Mouse (Mus musculus) heart, embryonic 14.5 days (tissue): ENCODE data around the gene Cflar. TPM values are rescaled to one million over a fixed set of nuclear protein-coding genes. Genes with fewer than 3 reads are reported as not detected.
A peak's percentile ranks its signal among the peaks of the same experiment; 100 is the strongest.
"Not testable (repeated sequence)": the region's sequence is repeated elsewhere in the genome, so short reads cannot be mapped to it uniquely, and the experiment has no call there.

Experiments used
- ATAC-seq: fragments of 200-750 bp; cut with Nextera tagmentation; 2 replicates; pipeline ENCODE4 v1.8.0; 2017; ENCODE audit warnings: low read depth, moderate TSS enrichment; ENCODE audit not compliant: insufficient number of reproducible peaks, insufficient read depth, low FRiP score
- H3K27ac ChIP-seq, 2 experiments: fragments of 200-500 bp in 1 of 2; fragments of 300-500 bp in 1 of 2; sonication (generic) in 1 of 2; replicated peaks in 1 of 2; 2 replicates each; pipeline ENCODE4 v1.5.1; 2012 to 2014; ENCODE audit warnings: low read depth in 2 of 2, low read length in 2 of 2, control low read depth in 1 of 2, mild to moderate bottlenecking in 1 of 2, mixed read lengths in 1 of 2; ENCODE audit not compliant: control insufficient read depth in 1 of 2, insufficient read depth in 1 of 2
- H3K27me3 ChIP-seq: fragments of 300-500 bp; sonication (generic); 2 replicates; pipeline ENCODE4 v1.6.1; 2014; ENCODE audit warnings: mild to moderate bottlenecking, low read length, control low read depth; ENCODE audit not compliant: control insufficient read depth, insufficient read depth
- H3K36me3 ChIP-seq: fragments of 300-500 bp; sonication (generic); 2 replicates; pipeline ENCODE4 v1.6.1; 2014; ENCODE audit warnings: mild to moderate bottlenecking, control low read depth, low read length, mixed read lengths; ENCODE audit not compliant: control insufficient read depth, insufficient read depth
- H3K4me1 ChIP-seq, 2 experiments: fragments of 200-500 bp in 1 of 2; fragments of 300-500 bp in 1 of 2; sonication (generic) in 1 of 2; 2 replicates each; pipeline ENCODE4 v1.6.1; 2012 to 2014; ENCODE audit warnings: low read length in 2 of 2, control low read depth in 1 of 2, mixed read lengths in 1 of 2; ENCODE audit not compliant: control insufficient read depth in 2 of 2, insufficient read depth in 2 of 2
- H3K4me2 ChIP-seq: fragments of 300-500 bp; sonication (generic); 2 replicates; pipeline ENCODE4 v1.6.1; 2014; ENCODE audit warnings: mild to moderate bottlenecking, low read length
- H3K4me3 ChIP-seq, 2 experiments: fragments of 200-500 bp in 1 of 2; fragments of 300-500 bp in 1 of 2; sonication (generic) in 1 of 2; 2 replicates each; pipeline ENCODE4 v1.5.1; 2012 to 2014; ENCODE audit warnings: low read length in 2 of 2, mild to moderate bottlenecking in 2 of 2, control low read depth in 1 of 2, low read depth in 1 of 2, moderate library complexity in 1 of 2; ENCODE audit not compliant: control insufficient read depth in 1 of 2, insufficient read depth in 1 of 2
- H3K9ac ChIP-seq: fragments of 300-500 bp; sonication (generic); 2 replicates; pipeline ENCODE4 v1.6.1; 2014; ENCODE audit warnings: mild to moderate bottlenecking, low read length
- H3K9me3 ChIP-seq: fragments of 300-500 bp; sonication (generic); 2 replicates; pipeline ENCODE4 v1.6.1; 2016; ENCODE audit warnings: low read length, control low read depth; ENCODE audit not compliant: control insufficient read depth
- WGBS: fragments of 180-500 bp; shearing (Covaris S2); extraction: QIAGEN DNeasy Blood & Tissue Kit; methylation state at CpG from one replicate; pipeline ENCODE4 v1.1.7; 2014; 5-methylcytosine and 5-hydroxymethylcytosine counted together
- polyA plus RNA-seq: library from polyadenylated mRNA; unstranded; fragments of >200 nt; fragmentation: Nextera tagmentation; extraction: Ambion mirVana; gene quantifications from 2 replicates; pipeline ENCODE4 v1.2.1, GENCODE M21; 2014

Gene Cflar
- polyA plus RNA-seq, 1 experiment from 2014 or later: 42.2 TPM

DNA sequence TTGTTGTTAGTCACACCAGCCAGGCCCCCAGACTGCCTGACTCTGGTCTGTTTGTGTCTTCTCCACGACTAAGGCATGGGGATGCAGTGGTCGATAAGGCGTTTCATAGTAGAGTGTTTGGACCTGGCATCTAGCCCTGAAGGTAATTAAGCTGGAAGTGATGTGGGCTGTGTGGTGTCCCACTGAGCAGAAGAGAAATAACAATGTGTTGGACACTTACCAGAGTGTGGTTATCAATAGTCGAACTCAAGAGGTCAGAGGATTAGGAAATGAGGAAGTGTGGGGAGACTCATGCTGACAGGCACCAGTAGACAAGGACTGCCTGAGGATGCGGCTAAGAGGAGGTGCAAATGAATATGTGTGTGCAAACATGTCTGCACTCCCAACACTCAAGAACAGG lies 32.9 kb upstream of the Cflar start:
- H3K4me3 ChIP-seq, H3K27me3 ChIP-seq, H3K27ac ChIP-seq, H3K4me1 ChIP-seq, H3K36me3 ChIP-seq, H3K9me3 ChIP-seq, H3K4me2 ChIP-seq, H3K9ac ChIP-seq: not testable (repeated sequence)
- 33% methylated on average over 5 of the region's 5 CpGs for WGBS
- peak; percentile 31; the same call in 1 of the 2 replicates for ATAC-seq

- Histone ChIP-seq H3K4me1 (no peaks in the 10 kb centered on the region), H3K4me2 (no peak overlapping the region), H3K9ac (no peak overlapping the region), H3K4me3 (no peak overlapping the region), H3K27me3 (no peaks in the 10 kb centered on the region), H3K27ac (no peak overlapping the region), H3K9me3 (no peaks in the 10 kb centered on the region), H3K36me3 (no peaks in the 10 kb centered on the region)
- no peak for ATAC-seq
- 76% methylated on average over 1 of the region's 1 CpGs for WGBS
Observed at GRCm38 (mm10) chr1:58689426-58689825, 21.9 kb upstream of the Cflar start.

DNA sequence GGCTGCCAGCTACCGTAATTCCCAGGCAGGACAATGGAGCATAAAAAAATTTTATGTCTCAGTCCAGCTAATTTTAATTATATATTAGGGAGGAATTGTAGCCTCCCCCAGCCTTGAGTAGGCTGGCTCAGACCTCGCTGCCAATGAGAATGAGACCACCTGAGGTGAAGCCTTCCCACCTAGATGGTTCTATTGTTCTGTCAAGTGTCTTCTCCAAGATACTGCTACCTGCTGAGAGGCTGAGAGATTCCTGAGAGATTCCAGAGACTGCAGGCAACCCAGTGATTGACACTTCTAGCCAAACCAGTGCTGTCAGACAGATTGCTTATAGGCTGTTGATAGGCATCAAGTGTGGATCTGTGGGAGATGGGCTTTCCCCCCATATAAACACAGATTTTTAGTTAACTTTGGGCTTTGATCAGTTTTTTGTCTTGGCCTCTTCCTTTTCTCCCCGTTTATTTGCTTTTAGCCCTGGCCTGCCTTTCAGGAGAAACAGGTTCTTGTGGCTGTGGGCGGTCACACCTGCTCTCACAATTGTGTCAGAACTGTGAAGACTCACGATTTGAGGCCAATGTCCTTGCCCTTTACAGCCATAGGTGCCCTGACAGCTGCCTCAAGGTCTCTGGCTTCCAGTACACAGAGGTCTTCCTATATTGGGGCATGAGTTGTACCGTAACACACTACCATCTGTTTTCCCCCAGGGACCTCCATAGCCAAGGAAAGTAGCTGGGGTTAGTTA lies 21.1 kb upstream of the Cflar start:
- 56% methylated on average over 6 of the region's 6 CpGs for WGBS
- Histone ChIP-seq H3K9ac (no peak overlapping the region), H3K4me1 (no peaks in the 10 kb centered on the region), H3K9me3 (no peaks in the 10 kb centered on the region), H3K27me3 (no peaks in the 10 kb centered on the region), H3K4me2 (no peak overlapping the region), H3K4me3 (no peak overlapping the region), H3K27ac (no peak overlapping the region), H3K36me3 (no peaks in the 10 kb centered on the region)
- no peak for ATAC-seq

DNA sequence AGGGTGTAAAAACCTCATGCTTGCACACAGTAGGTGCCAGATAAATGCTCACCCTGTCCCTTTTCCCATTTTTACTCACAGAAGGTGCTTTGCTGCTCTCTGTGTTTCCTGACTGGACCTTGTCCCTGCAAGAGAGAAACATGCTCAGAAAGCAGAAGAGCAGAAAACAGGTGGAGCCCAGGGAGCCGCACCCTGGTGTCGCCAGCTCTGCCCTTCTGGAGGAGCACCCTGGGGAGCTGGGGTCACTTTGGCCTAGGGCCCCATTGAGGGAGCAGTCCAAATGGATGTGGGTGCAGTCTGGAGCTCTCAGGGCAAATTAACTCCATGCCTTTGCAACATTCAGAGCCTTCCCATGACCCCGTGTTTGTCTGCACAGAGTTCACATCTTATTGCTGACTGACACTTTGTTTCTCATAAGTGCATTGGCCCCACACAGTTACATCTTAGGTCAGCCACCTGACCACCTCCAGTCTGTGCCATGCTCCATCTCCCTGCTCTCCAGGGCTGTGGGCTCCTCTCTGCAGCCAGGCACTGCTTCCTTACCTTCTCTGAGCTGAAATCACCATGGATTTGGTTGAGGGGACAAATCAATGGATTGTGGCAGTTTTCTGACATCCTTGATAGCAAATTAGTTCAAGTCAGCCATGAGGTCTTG lies 20.3 kb upstream of the Cflar start:
- H3K9me3 ChIP-seq, ATAC-seq, H3K27ac ChIP-seq, H3K4me3 ChIP-seq, H3K4me1 ChIP-seq, H3K9ac ChIP-seq, H3K36me3 ChIP-seq, H3K27me3 ChIP-seq, H3K4me2 ChIP-seq: not testable (repeated sequence)
- 58% methylated on average over 2 of the region's 3 CpGs for WGBS

GRCm38 (mm10) chr1:58691718-58692117 lies 19.6 kb upstream of the Cflar start:
- not testable (repeated sequence) for ATAC-seq, H3K27ac ChIP-seq, H3K36me3 ChIP-seq, H3K4me3 ChIP-seq, H3K9me3 ChIP-seq, H3K4me1 ChIP-seq, H3K9ac ChIP-seq, H3K27me3 ChIP-seq, H3K4me2 ChIP-seq
- 33% methylated on average over 1 of the region's 1 CpGs for WGBS

DNA sequence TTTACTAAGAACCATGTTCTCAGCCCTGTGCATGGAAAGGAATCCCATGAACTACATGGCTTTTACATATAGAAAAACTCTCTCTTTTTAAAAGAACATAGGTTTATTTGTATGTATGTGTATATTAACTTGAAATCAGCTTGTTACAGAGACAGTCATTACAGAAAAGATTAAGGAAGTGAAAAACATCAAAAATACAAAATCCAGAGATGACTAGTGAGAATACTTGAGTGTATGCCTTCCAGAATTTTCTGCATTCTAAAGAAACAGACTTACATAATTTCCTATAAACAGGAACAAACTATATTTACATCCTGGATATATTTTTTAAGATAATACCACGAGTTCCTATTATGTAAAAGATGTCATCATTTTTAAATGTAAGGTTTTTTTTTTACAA lies 17.6 kb upstream of the Cflar start:
- WGBS: 71% methylated on average over 1 of the region's 1 CpGs

GRCm38 (mm10) chr1:58695810-58696209 lies 15.5 kb upstream of the Cflar start, which contains the start of gene Als2cr12:
Gene Als2cr12, minus strand, starts transcription at chr1:58695989.
- H3K27me3 ChIP-seq, H3K36me3 ChIP-seq, H3K4me3 ChIP-seq, H3K9ac ChIP-seq, H3K4me1 ChIP-seq, ATAC-seq, H3K9me3 ChIP-seq, H3K27ac ChIP-seq, H3K4me2 ChIP-seq: not testable (repeated sequence)
- WGBS: 87% methylated on average over 4 of the region's 4 CpGs

More for the DNA sequence above, 17.6 kb upstream of the Cflar start:
- no peak overlapping the region for H3K4me3 ChIP-seq
- H3K9ac ChIP-seq: no peak overlapping the region
- H3K4me2 ChIP-seq: no peak overlapping the region
- no peak overlapping the region for H3K27ac ChIP-seq
- no peak for ATAC-seq
- no peaks in the 10 kb centered on the region for H3K9me3 ChIP-seq
- H3K4me1 ChIP-seq: no peaks in the 10 kb centered on the region
- H3K36me3 ChIP-seq: no peaks in the 10 kb centered on the region
- no peaks in the 10 kb centered on the region for H3K27me3 ChIP-seq
